Mouse (Mus musculus): Measurements from ENCODE around the gene Anapc7. TPM values are rescaled to one million over a fixed set of nuclear protein-coding genes. Genes with fewer than 3 reads are reported as not detected.

Gene Anapc7
- polyA plus RNA-seq, 2 experiments: 27.6 to 49.8 TPM

- no peak overlapping the region for H3K4me2 ChIP-seq (replicated peaks; ENCODE audit: low read depth, low read length, severe bottlenecking)
- H3K27ac ChIP-seq (replicated peaks; ENCODE audit: low read depth, low read length): no peak overlapping the region
- peaks cover 75% of the 10 kb centered on the region for H3K36me3 ChIP-seq (ENCODE audit: control insufficient read depth, insufficient read depth, low read length)
- no peak overlapping the region for H3K9ac ChIP-seq (ENCODE audit: low read depth, low read length, severe bottlenecking)
- WGBS: 90% methylated on average over 4 of the region's 4 CpGs
- no peaks in the 10 kb centered on the region for H3K27me3 ChIP-seq (ENCODE audit: control insufficient read depth, insufficient read depth, low read length)
- no peaks in the 10 kb centered on the region for H3K4me1 ChIP-seq (ENCODE audit: control insufficient read depth, insufficient read depth, low read length)
- TF ChIP-seq POLR2A (IDR thresholded peaks at IDR 0.05; ENCODE audit: borderline replicate concordance, extremely low read depth, insufficient read depth, insufficient read length): no peak
- H3K9me3 ChIP-seq (ENCODE audit: control insufficient read depth, low read length): no peaks in the 10 kb centered on the region
- ATAC-seq (ENCODE audit: low FRiP score, low read depth): no peak
- H3K4me3 ChIP-seq (replicated peaks; ENCODE audit: low read length): no peak overlapping the region
- DNase-seq (ENCODE audit: low spot score): no peak
Measured at GRCm38 (mm10) chr5:122430036-122430775, 8.7 kb downstream of the Anapc7 start.

DNA sequence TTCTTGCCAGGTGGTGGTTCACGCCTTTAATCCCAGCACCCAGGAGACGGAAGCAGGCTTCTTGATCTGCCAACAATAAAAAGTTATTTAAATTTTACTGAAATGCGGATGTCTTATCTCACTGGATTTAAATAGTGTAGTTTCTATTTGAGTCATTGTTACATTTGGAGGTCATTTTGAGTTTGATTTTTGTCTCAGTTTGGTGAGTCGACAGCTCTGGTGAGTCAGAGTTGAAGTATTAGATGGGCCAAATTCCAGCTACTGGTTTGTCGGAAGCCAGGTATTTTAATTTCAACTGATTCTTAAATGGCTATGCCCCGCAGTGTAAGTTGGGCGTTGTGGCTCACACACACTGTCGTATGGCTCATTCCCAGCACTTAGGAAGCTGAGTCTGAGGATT lies 9.7 kb downstream of the Anapc7 start:
- no peaks in the 10 kb centered on the region for H3K9me3 ChIP-seq (ENCODE audit: control insufficient read depth, low read length)
- H3K36me3 ChIP-seq (ENCODE audit: control insufficient read depth, insufficient read depth, low read length): peaks cover 81% of the 10 kb centered on the region
- H3K4me2 ChIP-seq (replicated peaks; ENCODE audit: low read depth, low read length, severe bottlenecking): no peak overlapping the region
- no peak for DNase-seq (ENCODE audit: low spot score)
- no peak overlapping the region for H3K9ac ChIP-seq (ENCODE audit: low read depth, low read length, severe bottlenecking)
- TF ChIP-seq POLR2A (IDR thresholded peaks at IDR 0.05; ENCODE audit: borderline replicate concordance, extremely low read depth, insufficient read depth, insufficient read length): no peak
- ATAC-seq (ENCODE audit: low FRiP score, low read depth): no peak
- no peaks in the 10 kb centered on the region for H3K27me3 ChIP-seq (ENCODE audit: control insufficient read depth, insufficient read depth, low read length)
- H3K27ac ChIP-seq (replicated peaks; ENCODE audit: low read depth, low read length): no peak overlapping the region
- no peaks in the 10 kb centered on the region for H3K4me1 ChIP-seq (ENCODE audit: control insufficient read depth, insufficient read depth, low read length)
- 95% methylated on average over 8 of the region's 8 CpGs for WGBS
- no peak overlapping the region for H3K4me3 ChIP-seq (replicated peaks; ENCODE audit: low read length)

GRCm38 (mm10) chr5:122434541-122434940 lies 13.0 kb downstream of the Anapc7 start:
- Histone ChIP-seq H3K4me3 (replicated peaks; ENCODE audit: low read length) (no peak overlapping the region), H3K4me1 (ENCODE audit: control insufficient read depth, insufficient read depth, low read length) (no peaks in the 10 kb centered on the region), H3K4me2 (replicated peaks; ENCODE audit: low read depth, low read length, severe bottlenecking) (no peak overlapping the region), H3K9me3 (ENCODE audit: control insufficient read depth, low read length) (no peaks in the 10 kb centered on the region), H3K27ac (replicated peaks; ENCODE audit: low read depth, low read length) (no peak overlapping the region), H3K27me3 (ENCODE audit: control insufficient read depth, insufficient read depth, low read length) (no peaks in the 10 kb centered on the region), H3K36me3 (ENCODE audit: control insufficient read depth, insufficient read depth, low read length) (peaks cover 98% of the 10 kb centered on the region), H3K9ac (ENCODE audit: low read depth, low read length, severe bottlenecking) (no peak overlapping the region)
- DNase-seq (ENCODE audit: low spot score) (no peak), ATAC-seq (ENCODE audit: low FRiP score, low read depth) (no peak)
- WGBS: 80% methylated on average over 4 of the region's 4 CpGs
- TF ChIP-seq POLR2A (IDR thresholded peaks at IDR 0.05; ENCODE audit: borderline replicate concordance, extremely low read depth, insufficient read depth, insufficient read length): no peak

GRCm38 (mm10) chr5:122439400-122440094 lies 18.1 kb downstream of the Anapc7 start:
- Histone ChIP-seq H3K9ac (ENCODE audit: low read depth, low read length, severe bottlenecking) (no peak overlapping the region), H3K36me3 (ENCODE audit: control insufficient read depth, insufficient read depth, low read length) (peaks cover 99% of the 10 kb centered on the region), H3K4me3 (replicated peaks; ENCODE audit: low read length) (no peak overlapping the region), H3K27me3 (ENCODE audit: control insufficient read depth, insufficient read depth, low read length) (no peaks in the 10 kb centered on the region), H3K4me1 (ENCODE audit: control insufficient read depth, insufficient read depth, low read length) (no peaks in the 10 kb centered on the region), H3K4me2 (replicated peaks; ENCODE audit: low read depth, low read length, severe bottlenecking) (no peak overlapping the region), H3K9me3 (ENCODE audit: control insufficient read depth, low read length) (no peaks in the 10 kb centered on the region), H3K27ac (replicated peaks; ENCODE audit: low read depth, low read length) (peak overlapping the region; percentile 3; the same call in 1 of the 2 replicates)
- ATAC-seq (ENCODE audit: low FRiP score, low read depth) (peak; percentile 67), DNase-seq (ENCODE audit: low spot score) (peak; percentile 26)
- TF ChIP-seq POLR2A (IDR thresholded peaks at IDR 0.05; ENCODE audit: borderline replicate concordance, extremely low read depth, insufficient read depth, insufficient read length): no peak
- WGBS: 86% methylated on average over 19 of the region's 19 CpGs

GRCm38 (mm10) chr5:122440095-122440630 lies 18.7 kb downstream of the Anapc7 start:
- H3K27me3 ChIP-seq (ENCODE audit: control insufficient read depth, insufficient read depth, low read length): no peaks in the 10 kb centered on the region
- peaks cover 99% of the 10 kb centered on the region for H3K36me3 ChIP-seq (ENCODE audit: control insufficient read depth, insufficient read depth, low read length)
- no peaks in the 10 kb centered on the region for H3K4me1 ChIP-seq (ENCODE audit: control insufficient read depth, insufficient read depth, low read length)
- no peaks in the 10 kb centered on the region for H3K9me3 ChIP-seq (ENCODE audit: control insufficient read depth, low read length)
- 97% methylated on average over 12 of the region's 12 CpGs for WGBS
- no peak overlapping the region for H3K4me3 ChIP-seq (replicated peaks; ENCODE audit: low read length)
- H3K9ac ChIP-seq (ENCODE audit: low read depth, low read length, severe bottlenecking): no peak overlapping the region
- H3K4me2 ChIP-seq (replicated peaks; ENCODE audit: low read depth, low read length, severe bottlenecking): no peak overlapping the region
- TF ChIP-seq POLR2A (IDR thresholded peaks at IDR 0.05; ENCODE audit: borderline replicate concordance, extremely low read depth, insufficient read depth, insufficient read length): no peak
- DNase-seq (ENCODE audit: low spot score): no peak
- no peak for ATAC-seq (ENCODE audit: low FRiP score, low read depth)
- no peak overlapping the region for H3K27ac ChIP-seq (replicated peaks; ENCODE audit: low read depth, low read length)
